Mouse (Mus musculus) c-Kit-negative CD71-positive TER-119-positive erythroid progenitor cells, embryonic 14.5 days (primary cell): ENCODE measurements around the gene Lyplal1.

Source experiments
- DNase-seq: peaks from one replicate; pipeline ENCODE4 v3.0.0-alpha.2; 2013; ENCODE audit warnings: low read depth, low spot score

Gene Lyplal1

DNA sequence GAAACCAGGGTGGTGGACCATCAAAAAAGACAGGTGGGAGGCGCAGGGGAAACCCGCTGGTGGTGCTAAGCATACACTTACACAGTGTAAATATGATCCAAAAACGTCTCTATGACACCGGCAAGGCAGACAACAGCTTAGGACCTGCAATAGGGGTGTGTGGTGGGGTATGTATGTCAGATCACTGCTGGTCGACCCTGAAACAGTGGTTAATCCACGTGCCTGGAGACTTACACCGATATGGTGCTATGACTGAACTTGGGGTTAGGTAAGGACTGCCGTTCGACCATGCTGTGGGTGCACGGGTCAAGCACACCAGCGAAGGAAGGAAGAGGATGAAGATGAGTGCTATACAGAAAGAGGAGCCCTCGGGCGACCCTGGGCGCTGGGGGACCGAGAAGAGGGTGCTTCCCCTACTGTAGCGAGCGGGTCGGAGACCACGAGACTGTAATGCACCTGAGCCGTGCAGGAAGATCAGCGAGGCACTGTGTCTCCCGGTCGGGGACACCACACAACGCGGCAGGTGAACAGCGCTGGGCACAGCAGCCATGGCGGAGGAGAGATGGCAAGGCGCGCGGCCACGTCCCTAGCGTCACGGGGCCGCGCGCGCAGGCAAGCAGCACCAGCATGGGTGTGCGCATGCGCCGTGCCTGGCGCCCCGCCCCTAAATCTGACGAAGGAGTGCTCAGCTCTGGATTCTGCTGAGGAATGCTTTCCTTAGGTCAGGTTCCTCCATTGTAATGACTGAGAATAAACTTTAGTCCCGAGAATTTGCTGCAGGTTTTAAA is at the start of gene Lyplal1:
Lyplal1 (minus strand) TSS at position 610 of the 788 bp plus-strand sequence.
- DNase-seq, result peak; percentile 70

DNA sequence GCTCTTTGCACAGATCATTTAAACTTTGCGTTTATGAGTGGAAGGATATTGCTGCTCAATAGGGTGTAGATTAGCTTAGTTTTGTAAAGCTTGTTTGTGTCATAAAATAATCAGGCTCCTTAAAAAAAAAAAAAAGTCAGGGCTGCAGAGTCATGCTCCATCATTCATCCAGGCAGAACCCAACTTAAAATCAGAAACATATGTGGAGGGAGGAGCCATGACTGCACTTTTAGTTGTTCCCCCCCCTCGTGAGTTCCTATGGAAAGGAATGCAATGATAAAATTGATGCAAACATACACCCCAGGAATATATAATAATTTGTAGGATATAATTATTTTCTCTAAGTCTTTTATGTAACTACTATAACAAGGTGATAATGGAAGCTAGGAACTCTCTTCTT is 46.5 kb upstream of the Lyplal1 start:
- no peak for DNase-seq

DNA sequence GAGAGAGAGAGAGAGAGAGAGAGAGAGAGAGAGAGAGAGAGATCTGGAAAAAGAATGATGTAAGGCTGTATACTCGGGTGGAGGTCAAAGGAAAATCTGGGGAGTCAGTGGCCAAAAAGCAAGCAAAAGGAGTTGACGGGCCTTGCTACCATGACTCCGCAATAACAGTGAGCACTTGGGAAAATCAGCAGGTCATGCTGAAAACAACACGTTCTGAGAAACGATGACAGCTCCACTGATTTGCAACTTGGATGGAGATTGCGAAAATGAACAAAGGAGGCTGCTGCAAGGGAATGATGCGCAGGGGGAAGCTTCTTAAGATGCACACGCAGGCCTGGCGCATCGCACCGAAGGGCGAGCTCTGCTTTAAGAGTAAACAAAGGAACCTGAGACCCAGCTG is 46.1 kb upstream of the Lyplal1 start:
- no peak for DNase-seq

DNA sequence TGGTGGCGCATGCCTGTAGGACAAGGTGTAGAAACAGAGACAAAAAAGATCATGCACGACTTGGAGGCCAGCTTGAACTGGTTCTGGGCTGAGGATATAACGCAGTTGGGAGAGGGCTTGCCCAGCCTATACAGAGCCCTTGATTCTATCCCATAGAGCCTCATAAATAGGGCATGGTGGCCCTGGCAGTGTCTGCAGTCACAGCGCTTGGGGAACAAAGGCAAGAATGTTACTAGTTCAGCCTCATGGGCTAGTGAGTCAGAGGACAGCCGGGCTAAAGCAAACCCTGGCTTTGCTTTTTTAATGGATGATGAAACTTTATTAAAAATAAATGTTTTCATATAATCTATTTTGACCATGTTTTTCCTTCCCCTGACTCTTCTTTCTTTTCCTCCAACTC is 33.3 kb upstream of the Lyplal1 start:
- DNase-seq, result no peak

DNA sequence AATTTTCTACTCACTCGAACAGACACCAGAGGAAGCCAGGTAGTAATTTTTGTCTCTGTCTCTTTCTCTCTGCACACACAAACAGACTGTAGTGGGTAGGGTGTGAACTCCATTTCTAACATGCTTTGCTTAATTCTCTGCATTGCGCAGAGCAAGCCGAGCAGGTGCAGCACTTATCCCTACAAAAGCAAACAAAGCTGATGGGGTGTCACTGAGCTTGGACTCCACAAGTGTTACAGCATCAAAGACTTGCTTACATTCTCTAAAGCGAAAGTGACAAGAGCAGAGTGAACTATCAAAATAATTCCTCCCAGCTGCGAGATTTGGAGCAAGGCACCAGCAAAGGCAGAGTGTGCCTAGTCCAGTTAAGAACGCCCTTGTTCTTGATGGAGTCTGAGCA is 28.3 kb upstream of the Lyplal1 start:
- DNase-seq, result no peak

DNA sequence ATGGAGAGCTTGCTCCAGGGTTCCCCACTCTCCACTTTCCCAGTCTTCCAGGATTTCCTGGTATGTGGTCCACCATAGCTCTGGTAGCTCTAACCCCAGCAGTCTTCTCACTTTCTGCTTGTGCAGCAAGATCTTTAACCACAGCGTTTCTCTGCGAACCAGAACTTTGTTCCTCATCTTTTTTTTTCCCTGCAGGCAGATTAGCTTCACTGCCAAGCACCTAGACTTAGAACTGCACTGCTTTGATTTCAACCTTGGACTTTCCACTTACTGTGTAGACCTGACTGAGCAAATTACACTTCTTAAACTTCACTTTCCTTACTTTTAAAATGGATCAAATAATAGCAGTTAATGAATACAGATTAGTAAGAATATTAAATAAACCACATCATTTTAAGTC is 23.1 kb upstream of the Lyplal1 start:
- DNase-seq, result no peak

DNA sequence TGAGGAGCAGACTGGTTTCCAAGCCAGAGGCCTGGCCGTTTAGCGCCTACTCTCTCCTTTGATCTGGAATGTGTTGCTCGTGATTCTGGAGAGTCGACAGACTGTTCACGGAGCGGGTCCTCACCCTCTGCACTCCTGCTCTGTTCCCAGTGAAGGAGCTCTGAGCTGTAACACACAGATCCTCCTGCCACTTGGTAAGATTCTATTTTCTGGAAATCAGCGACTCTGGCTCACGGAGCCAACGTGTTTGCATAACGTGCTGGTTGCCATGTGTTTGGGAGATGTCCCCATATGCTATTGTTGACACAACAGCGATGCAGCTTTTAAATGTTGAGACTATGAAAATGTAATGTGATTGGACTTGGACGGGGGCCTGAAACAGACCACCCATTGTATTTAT is 20.8 kb upstream of the Lyplal1 start:
- no peak for DNase-seq

DNA sequence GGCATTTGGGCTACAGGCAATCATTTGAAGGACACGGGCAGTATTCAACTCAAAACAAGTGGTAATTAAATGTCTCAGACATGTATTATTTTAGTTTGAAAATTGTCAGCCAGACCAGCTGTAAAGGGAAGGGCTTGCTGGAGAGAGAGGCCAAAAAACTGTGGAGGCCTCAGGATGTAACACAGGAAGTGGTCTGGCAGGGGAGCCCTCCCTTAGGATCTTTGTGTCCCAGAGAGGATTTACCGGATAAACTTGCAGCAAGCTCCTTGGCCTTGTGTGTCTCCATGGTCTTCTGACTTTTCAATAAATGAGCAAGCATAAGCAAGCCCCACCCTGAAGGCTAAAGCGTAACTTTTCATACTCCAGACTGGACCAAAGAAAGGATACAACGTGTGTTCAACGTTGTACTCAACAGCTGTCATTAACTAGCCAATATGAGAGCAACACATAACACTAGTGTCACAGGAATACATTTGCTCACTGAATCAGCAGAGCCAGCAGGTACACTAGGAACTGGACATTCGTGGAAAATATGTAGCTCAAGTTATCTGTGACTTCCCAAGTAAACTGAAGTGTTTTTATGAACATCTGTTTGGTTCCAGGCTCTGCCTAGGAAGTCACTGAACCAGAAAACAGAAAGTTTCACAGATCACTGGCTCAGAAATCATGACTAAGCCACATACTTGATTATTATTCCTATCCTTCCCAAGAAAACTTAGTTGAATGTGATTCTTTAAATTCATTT is 19.7 kb upstream of the Lyplal1 start:
- no peak for DNase-seq

DNA sequence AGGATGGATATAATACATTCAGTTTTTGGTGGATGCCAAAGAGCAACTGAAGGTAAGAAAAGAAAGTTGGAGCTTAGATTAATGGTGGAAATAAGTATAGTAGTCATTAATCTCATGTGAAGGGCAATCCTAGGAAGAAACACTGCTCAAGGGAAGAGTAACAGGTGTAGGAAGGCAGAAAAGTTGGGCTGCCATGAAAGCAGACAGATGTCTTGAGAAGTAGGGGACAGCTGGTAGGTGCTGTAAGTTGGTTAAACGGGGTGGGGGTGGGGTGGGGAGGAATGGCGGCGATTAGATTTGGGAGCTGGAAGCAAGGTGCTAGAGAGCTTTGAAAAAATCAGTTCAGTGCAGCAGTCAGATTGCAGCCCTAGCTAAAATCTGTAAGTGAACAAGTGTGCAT is 14.4 kb upstream of the Lyplal1 start:
- no peak for DNase-seq

DNA sequence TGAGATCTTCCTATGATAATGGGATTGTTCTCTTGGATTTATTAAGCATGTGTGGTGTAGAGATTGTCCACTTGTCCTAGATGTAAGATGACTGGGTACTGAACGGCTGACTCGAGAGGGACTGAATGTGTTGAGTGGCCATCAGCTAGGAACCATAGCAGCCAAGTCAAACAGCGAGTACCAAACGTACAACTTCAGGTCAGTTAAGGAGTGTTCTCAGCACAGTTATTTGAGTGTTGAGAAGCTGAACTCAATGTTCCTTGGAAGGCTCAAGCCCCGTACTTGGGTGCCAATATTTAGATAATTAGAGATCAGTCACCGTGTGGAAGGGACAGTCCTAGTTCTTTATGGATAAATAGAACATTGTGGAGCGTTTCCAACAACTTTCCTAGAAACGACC is 11.8 kb upstream of the Lyplal1 start:
- DNase-seq, result no peak

DNA sequence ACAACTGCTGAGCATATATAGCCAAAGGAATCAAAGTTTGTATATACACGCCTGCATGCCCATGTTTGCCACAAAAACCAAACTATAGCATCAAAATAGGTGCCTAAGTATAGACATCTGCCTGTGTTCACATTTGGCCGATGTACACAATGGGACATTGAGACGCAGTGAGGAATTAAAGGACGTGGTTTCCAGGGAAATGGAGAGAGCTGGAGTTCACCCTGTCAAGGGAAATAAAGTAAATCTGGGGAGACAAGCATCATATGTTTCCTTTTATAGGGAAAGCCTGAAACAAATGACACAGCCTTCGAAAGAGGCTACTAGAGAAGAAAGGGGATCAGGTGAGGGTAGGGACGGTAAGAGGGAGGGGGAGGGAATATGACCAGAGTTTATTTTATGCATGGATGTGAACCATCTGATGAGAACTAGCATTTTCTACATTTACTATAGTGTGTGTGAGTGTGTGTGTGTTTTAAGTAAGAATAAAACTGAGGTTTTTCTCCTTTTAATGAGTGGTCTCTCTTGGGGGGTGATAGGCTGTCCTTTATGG is 9.3 kb upstream of the Lyplal1 start:
- DNase-seq, result no peak

DNA sequence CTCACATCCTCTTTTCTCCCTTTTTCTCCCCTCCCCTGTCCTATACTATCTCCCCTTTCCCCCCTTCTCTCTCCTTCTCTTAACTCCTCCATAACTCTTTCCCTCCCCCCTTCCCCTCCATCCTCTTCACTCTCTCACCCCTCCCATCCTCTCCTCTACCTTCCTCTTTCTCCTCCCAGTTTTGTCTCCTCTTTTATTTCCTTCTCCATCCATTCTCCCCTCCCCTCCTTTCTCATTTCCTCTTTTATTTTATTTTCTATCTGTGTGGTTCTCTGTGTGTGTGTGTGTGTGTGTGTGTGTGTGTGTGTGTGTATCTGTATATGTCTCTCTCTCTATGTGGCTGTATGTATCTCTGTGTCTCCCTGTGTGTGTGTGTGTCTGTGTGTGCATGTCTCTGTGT is 6.6 kb upstream of the Lyplal1 start:
- no peak for DNase-seq

DNA sequence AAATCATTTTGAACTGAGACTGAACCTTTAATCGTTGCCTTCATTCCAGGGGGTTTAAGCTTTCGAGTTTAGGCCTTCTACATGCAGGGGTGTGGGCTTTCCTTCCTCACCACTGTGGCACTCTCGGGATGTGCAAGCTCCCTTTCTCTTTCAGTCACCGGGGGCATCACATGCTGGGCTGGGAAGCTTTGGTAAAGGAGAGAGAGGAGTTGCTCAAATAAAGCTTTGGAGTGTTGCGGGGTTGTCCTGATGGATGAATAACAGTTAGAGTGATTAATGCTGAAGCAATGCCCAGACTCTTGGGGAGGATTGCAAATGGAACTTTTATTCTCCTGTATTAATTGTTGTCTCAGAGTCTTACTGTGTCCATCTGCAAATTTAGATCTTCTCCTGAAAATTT is 2.7 kb upstream of the Lyplal1 start:
- no peak for DNase-seq

DNA sequence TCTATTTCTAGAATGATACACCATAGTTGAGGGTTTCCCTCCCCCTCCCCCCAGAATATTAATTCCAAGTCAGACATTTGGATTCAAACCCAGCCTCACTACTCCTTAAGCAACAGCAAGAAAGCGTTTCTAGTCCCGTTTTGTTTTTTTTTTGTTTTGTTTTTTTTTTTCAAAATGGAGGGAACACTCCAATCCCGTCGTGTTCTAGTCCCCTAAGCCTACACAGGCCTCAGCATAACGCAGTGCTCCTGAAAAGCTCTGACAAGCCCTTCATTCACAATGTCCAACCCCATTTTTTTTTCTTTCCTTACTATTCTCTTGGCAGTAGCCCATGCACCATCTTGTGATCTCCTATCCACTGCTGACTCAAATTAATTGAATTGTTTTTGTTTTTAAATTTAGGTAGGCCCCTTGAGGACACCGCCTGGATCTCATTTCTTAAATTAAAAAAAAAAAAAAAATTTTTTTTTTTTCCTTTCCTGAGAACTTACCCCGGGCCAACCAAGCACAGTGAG is 967 bp downstream of the Lyplal1 start:
- no peak for DNase-seq

DNA sequence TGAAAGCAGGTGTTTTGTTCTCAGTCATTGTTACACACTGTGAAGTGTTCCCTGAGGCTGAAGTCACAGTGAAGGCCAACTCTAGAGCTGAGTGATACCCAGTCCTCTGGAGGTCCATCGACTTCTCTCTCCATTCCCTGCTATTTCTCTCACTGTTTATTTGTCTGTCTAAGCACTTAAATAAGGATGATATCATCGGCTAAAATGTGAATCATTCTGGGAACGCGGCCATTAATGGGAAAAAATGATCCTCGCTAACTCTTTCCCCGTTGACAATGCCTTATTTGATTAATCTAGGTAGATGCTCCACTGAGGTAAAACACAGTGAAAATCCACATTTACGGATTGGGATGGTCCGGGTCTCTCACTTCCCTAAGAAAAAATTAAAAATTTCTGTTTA is 14.8 kb downstream of the Lyplal1 start:
- DNase-seq, result no peak

DNA sequence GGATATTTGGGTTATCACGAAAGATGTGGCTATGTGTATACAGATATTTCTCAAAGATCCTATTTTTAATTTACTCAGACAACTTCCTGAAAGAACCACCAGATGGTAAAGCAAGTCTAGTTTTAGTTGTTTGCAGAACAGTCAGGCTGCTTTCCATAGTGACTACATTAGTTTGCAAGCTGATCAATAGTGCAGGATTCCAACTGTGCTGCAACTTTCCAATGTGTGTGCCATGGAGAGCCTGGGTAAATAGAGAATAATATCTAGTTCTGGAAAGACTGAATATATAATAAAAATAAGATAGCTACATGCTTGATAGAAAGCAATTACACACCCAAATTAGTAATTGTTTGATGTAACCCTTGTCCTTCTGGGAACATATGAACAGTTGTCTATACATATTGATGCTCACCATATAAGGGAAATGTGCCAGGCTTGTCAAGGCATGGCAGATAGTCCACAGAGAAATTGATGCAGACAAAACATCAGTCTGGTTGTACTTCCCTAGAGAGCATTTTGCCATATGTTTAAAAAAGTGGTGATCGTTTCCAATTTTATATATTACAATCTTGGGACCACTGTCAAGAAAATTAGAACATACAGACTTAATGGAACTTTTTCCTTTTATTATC is 50.7 kb downstream of the Lyplal1 start:
- no peak for DNase-seq

DNA sequence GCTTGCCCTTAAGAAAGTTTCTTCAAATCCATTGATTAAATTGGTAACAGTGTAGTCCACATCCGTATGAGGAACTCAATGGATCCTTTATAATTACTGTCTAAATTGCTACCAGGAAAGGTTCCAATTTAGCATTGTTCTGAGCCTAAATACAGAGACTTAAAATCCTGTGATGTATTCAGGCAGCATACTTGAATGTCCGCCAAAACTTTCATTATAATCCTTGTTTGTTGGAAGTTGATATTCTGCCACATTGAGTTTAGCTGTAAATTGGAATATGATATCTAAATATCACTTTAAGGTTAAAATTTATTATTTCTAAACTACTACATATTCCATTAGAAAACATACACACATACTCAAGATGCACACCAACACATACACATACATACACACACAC is 57.1 kb downstream of the Lyplal1 start:
- no peak for DNase-seq

DNA sequence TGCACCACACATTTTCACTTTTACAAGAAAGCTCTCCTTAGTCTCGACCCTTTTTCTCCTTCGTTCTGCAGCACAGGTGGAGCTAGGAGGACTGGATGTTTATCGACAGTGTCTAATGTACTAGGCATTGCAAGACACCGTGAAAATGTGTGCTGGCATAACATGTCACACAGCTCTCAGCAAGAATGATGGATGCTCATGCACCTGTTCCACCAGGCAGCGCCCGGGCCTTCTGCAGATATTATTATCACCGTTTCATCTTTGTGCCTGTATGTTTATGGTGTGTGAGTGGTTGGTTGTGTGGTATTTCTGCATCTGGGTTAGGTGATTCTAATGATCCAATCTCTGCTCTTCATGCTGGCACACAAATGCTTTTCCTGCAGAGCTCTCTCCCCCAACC is 62.9 kb downstream of the Lyplal1 start:
- no peak for DNase-seq

DNA sequence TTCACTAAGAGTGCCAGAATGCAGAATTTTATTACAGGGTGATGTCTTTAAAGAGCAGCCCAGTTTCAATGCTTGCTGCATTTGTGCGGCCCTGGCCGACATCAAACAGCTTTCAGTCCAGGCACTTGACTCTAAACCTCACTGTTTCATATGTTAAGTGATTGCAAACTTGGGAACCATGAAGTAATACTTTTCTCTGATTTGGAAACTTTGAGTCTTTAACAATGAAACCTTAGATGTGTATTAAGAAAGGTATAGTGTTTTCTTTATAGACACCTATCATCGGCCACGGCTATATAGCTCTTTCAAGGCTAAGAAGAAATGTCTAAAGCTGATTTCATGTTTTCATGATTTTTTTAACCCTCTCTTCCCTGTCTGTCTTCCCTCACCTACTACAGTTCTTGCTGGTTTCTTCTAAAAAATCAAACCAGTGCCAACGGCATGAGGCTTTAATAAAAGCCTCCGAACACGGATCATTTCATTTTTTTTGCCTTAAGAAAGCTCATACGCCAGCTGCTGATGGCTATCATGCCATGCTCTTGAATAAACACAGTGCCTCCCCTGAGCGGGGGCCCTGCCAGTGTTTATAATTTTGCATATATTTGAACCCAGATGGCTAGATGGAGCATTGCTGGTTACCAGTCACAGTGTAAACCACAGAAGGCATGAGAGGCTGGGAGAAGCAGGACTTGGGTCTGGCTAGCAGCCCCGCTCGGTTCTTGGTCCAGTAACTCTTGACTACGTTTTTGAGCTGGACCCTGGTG is 63.6 kb downstream of the Lyplal1 start:
- DNase-seq, result no peak

DNA sequence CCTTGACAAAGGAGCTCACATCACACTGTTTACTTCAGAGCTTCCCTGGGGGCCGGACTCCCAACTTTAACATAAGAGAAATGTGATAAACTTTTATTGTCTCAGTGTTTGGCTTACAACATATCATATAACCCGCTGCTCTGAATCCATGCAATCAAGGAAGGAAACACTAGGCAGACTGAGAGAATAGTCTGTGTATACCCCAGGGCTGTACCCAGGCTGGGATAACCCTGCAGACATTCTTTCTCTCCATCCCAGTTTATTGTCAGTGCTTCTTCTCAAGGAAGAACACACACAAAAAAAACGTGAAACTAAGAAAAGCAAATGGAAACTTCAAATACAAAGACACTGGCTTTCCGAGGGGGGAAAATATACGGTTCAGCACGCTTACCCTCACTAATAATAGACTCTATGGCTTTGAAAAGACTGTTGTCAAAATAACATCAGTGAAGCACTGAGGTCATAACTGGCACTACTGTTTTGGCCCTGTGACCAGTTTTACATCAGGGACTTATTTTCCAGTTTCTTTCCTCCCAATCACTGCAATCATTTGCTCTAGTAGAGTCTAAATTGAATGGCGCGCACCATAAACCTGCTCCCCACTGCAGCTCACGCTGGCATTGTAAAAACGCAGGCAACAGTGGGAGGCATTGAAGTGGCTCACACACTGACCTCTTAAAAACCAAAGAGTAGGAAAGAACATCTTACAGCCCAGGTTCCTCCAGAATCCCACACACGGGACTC is 73.2 kb downstream of the Lyplal1 start:
- DNase-seq, result no peak

DNA sequence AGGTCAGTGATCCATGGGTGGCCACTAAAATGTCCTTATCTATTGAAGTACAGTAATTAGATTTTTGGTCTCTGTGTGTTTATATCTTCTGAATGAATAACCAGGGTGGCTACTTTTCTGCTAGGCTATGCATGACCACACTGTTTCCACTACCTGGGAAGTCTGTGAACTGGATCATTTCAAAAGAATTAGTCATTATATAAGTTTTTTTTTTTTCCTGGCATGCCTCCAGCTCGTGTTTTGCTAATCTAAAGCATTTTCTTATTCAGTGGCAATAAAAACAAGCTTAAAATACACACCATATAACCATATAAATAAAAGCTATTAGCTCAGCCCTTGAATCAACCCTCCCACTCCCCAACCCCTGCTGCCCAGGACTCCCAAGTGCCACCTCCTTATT is 75.3 kb downstream of the Lyplal1 start:
- no peak for DNase-seq
